Mouse (Mus musculus): Measurements from ENCODE around the gene Ngly1. TPM values are rescaled to one million over a fixed set of nuclear protein-coding genes. Genes with fewer than 3 reads are reported as not detected.
"Not testable (repeated sequence)": the region's sequence is repeated elsewhere in the genome, so short reads cannot be mapped to it uniquely, and the experiment has no call there.

Gene Ngly1
- total RNA-seq, 2 experiments from 2014 or later: 46.5 to 50.7 TPM

DNA sequence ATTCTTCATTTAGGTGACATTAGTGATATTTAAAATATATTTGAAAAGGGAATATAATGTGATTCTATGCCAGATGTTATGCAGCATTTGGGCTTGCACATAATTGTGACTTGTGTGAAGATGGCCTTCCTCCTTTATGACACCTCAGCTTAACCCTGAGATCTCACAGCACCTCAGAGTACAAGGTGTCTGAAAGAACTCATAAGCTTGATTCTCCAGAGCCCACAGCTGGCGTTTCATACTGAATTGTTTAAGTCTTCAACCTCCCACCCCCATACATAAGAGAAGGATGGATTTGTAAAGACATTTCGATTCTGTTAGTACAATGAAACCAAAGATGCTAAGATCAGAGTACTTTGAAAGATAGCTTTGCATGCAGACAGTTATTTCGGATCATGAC, 1.0 kb downstream of the Ngly1 start:
- DNase-seq: no peak
- intact Hi-C loops (cut with DNase I): no loop called here

DNA sequence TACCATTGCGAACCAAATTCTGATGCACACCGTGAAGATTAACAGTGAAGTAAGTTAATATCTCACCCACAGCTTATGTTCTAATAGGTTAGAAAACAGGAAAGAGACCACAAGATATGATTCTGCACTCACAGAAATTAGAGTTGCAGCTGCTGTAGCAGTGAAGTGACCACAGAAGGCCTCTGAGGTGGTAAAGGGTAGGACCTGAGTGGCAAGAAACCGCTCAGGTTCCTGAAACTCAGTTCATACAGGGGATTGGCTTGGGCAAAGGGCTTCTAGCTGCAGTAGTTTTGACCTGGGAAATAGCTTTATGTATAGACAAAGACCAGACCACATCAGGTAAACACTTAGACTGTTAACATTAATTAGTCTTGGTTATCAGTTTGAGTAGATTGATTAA, 6.7 kb downstream of the Ngly1 start:
- DNase-seq: no peak
- intact Hi-C loops (cut with DNase I): no loop called here

GRCm38 (mm10) chr14:16256209-16256608, 7.1 kb downstream of the Ngly1 start:
- DNase-seq: no peak
- intact Hi-C loops (cut with DNase I): no loop called here

- intact Hi-C loops (cut with DNase I): no loop called here
- no peak for DNase-seq
Measured at GRCm38 (mm10) chr14:16260541-16260940, 11.5 kb downstream of the Ngly1 start.

GRCm38 (mm10) chr14:16261869-16262268, 12.8 kb downstream of the Ngly1 start:
- DNase-seq: no peak
- intact Hi-C loops (cut with DNase I): no loop called here

GRCm38 (mm10) chr14:16267028-16267427, 17.9 kb downstream of the Ngly1 start:
- intact Hi-C loops (cut with DNase I): no loop called here
- DNase-seq: no peak

GRCm38 (mm10) chr14:16269776-16270175, 20.7 kb downstream of the Ngly1 start:
- DNase-seq: no peak
- intact Hi-C loops (cut with DNase I): no loop called here

- no peak for DNase-seq
- intact Hi-C loops (cut with DNase I): no loop called here
Measured at GRCm38 (mm10) chr14:16273677-16274076, 24.6 kb downstream of the Ngly1 start.

- DNase-seq: no peak
- intact Hi-C loops (cut with DNase I): no loop called here
Measured at GRCm38 (mm10) chr14:16279196-16279595, 30.1 kb downstream of the Ngly1 start.

DNA sequence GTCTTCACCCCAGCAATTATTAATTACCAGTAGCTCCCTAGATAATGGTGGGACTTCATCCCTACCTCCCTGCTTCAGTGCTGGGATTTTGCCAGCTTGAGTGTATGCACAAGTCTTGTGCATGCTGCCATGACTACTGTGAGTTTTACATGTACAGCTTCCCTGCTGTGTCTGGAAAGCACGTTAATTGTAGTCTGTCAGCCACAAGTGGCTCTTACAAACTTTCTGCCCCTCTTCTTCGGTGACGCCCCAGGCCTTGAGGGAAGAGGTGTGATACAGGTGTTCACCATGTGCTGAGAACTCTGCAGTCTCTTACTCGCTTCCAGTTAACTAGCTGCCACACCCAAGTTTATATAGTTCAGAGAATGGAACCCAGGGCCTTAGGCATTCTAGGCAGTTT, 34.9 kb downstream of the Ngly1 start:
- intact Hi-C loops (cut with DNase I): no loop called here

DNA sequence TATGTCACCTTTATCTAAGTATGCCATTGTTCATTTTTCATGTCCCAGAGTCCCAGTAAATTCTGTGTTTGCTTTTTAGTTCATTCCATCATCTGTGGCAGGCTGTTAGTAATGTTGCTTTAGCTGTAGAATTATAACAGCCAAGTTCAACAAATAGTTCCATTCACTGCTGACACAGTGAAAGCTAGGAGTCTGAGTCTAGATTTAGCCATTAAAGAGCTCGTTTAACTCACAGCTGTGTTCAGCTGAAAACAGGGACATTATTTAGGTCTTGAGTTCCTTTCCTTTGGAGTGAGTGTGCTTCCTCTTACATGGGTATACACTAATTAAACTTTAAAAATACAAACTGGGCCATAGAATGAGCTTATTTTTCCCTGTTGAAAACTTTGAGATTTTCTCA, 43.3 kb downstream of the Ngly1 start:
- intact Hi-C loops (cut with DNase I): no loop called here
- no peak for DNase-seq

More for the DNA sequence above, 34.9 kb downstream of the Ngly1 start:
- no peak for DNase-seq

DNA sequence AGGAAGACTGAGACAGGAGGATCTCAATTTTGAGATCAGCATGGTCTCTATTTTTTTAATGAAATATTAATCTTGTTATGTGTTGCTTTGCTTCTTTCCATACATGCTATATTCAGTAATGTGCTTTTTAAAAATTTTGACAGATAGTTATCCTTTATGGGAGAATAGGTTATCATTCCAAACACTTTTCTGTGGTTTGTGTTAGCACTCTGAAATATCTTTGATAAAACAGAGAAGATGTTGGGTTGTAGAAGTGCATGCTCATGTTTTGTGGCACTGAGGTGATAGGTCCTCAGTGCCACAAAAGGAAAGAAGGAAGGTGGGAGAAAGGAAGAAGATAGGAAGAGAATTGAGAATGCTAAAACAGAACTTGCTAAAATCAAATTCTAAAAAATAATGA, 43.9 kb downstream of the Ngly1 start:
- DNase-seq: no peak
- intact Hi-C loops (cut with DNase I): no loop called here

DNA sequence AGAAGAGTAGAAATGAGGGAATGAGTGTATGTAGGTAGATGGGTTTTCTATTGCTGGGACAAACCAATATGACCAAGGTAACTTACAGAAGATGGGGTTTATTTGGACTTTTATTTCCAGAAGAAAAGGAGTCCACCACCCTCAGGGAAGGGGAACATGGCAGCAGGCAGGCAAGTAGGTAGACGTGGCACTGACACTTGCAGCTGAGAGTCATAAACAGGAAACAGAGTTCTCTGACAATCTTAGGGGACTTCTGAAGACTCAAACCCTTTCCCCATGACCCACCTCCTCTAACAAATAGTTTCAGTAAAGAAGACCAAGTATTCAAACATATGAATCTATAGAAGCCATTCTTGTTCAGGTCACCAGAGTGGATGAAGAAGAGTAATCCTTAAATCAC, 44.8 kb downstream of the Ngly1 start:
- no peak for DNase-seq

DNA sequence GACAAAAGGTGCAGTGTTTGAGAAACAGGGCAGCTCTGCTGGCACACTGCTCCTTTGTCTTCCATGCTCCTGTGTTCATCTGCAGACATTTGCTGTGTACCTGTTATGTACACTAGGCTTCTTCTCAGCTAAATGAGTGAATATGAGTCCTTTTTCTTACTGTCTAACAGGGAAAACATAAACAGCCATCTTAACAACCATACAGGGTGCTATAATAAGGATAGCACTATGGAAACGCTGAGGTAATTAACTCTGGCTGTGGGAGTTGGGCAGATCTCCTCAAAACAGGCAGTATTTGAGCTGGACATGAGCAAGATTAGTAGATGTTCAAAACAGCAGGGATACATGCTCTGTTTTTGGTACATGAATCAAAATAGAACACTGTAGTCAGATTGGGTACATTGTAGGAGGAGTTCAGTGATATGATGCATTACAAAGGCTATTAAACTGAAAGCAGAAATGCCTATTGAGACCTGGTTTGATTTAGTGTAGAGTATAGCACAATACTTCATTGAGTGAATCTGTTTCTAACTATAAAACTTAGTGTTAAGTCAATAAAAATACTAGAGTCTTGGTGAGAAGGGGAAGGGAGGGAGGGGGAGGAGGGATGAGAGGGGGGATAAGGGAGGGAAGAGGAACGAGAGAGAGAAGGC, 47.9 kb downstream of the Ngly1 start:
- intact Hi-C loops (cut with DNase I): no loop called here
- no peak for DNase-seq

More for the DNA sequence above, 44.8 kb downstream of the Ngly1 start:
- intact Hi-C loops (cut with DNase I): no loop called here

DNA sequence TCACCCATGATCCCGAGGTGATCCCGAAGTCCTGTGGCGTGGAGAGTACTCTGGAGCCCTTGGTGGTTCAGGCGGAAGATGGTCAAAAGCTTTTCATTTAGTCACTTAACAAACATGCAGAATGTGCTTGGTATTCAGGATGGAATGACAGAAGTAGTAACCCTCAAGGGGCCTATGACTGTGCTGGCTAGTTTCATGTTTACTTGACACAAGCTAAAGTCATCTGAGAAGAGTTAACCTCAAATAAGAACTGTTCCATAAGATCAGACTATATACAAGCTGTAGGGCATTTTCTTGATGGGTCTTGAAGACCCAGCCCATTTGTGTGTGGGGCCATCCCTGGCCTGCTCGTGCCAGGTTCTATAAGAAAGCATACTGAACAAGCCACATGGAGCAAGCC, 52.7 kb downstream of the Ngly1 start:
- intact Hi-C loops (cut with DNase I): no loop called here
- DNase-seq: no peak

- intact Hi-C loops (cut with DNase I): no loop called here
- no peak for DNase-seq
Measured at GRCm38 (mm10) chr14:16302688-16303087, 53.6 kb downstream of the Ngly1 start.

GRCm38 (mm10) chr14:16310791-16311190, 61.7 kb downstream of the Ngly1 start:
- intact Hi-C loops (cut with DNase I): no loop called here
- DNase-seq: no peak

DNA sequence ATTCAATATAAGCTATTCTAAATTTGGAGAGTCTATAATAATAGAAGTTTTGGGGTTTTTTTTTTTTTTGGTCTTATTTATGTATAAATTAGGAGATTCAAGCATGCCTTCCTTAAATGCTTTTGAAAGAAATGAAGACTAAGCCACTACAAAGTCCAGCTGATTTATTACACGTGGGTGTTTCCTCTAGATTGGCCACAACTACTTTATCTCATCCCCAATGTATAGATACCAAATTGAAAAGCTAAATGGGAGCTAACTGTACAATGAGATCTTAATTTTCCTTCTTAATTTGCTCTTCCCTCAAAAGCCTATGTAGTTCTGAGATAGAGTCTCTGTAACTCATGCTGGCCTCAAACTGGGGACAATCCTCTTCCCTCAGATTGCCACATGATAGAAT, 63.5 kb downstream of the Ngly1 start:
- intact Hi-C loops (cut with DNase I): no loop called here
- DNase-seq: no peak

DNA sequence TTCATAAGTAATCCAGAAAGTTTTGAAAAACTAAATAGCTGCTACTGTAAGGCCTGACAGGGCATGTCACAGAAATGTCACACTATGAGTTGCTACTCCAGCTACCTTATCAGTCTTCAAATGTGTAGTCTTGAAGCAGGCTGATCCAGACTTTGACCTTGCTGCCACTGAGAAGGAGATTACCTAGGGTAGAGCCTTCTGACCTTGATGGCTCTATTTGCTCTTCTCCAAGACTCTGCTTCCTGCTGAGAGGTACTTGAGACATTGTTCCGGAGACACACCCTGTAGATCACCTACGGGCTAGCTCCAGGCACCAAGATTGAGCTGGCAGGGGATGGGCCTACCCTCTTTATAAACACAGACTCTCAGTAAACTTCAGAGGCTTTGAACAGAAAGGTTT, 64.0 kb downstream of the Ngly1 start:
- DNase-seq; intact Hi-C loops (cut with DNase I): not testable (repeated sequence)

- intact Hi-C loops (cut with DNase I): no loop called here
- no peak for DNase-seq
Measured at GRCm38 (mm10) chr14:16313936-16314521, 64.9 kb downstream of the Ngly1 start.

GRCm38 (mm10) chr14:16314842-16315241, 65.8 kb downstream of the Ngly1 start:
- intact Hi-C loops (cut with DNase I): loop anchor here (5.0 kb wide), 1 partner anchor 42 kb away; no protein-coding TSS in a partner anchor
- no peak for DNase-seq

DNA sequence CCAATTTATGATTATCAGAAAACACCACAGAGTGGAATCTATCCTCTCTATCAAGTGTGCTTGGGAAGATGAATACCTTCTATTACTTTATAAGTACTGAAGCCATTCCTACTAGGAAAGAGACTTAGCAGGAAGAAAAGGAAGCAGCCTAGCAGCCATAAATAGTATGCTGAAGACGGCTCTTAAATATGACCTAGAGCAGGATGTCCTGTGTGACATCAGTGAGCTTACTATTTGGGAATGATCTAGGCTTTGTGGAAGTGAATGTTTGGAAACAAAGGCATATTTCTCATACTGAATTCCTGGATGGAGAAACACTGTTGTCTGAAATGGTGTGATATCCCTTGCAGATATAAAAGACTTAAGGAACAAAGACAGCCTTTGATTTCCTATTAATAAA, 67.6 kb downstream of the Ngly1 start:
- intact Hi-C loops (cut with DNase I): loop anchor here (5.0 kb wide), 1 partner anchor 41 kb away; no protein-coding TSS in a partner anchor
- no peak for DNase-seq

Measured in gastrocnemius, postnatal 36 days (tissue).